Mouse (Mus musculus): ENCODE results near the gene Exog.

Exog gene

GRCm38 (mm10) chr9:119444738-119445429 lies at the start of gene Exog:
Gene Exog, plus strand, starts transcription at chr9:119444943.
- peak; percentile 97 for DNase-seq

- DNase-seq, result no peak
Measured at GRCm38 (mm10) chr9:119401351-119401750, 43.4 kb upstream of the Exog start.

GRCm38 (mm10) chr9:119401801-119402214 lies 42.9 kb upstream of the Exog start, which contains the start of gene Acvr2b:
Gene Acvr2b, plus strand, starts transcription at chr9:119402118.
- DNase-seq, result peak; percentile 91

DNA sequence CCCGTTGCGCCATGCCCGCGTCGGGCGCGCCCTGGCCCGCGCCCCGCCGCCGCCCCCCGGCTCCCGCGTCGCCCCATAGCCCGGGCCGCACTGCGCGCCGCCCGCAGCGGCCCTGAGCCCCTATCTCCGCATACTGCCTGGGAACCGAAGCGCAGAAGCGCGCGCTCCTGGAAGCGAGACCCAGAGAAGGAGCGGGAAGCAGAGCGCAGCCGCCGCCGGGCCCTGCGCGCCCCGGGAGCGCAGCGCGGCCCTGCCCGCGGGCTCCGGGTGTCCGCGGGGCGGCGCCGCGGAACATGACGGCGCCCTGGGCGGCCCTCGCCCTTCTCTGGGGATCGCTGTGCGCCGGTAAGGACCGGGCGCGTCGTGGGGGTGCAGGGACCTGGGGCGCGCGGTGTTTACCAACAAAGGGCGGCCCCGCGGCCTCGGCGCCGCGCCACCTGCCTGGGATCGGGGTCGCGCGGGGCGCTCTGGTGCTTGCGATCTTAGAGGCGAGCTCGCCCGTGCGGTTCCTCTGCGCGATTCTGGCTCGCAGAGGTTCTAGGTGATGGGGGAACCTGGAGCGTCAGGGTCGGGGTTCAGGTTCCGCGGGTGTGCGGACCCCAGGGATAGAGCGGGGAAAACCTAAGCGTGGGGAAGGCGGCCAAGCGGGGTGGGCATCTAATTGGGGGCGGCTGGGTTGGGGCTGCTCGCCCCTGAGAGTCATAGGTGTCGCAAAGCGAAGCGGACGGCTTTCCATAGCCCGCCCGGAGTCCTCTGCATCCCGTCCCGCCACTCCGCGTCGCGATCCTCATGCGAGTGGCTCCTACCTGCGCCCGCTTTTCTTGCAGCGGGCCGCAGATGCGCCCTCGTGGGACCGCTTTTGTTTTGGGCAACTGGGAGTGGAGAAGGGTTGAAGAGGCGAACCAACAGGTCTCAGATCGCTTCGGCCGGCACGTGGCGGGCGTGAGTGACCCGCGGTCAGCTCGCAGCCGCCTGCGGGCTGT lies 42.2 kb upstream of the Exog start:
- DNase-seq, result peak; percentile 59

GRCm38 (mm10) chr9:119403236-119403641 lies 41.5 kb upstream of the Exog start:
- DNase-seq, result peak; percentile 49

DNA sequence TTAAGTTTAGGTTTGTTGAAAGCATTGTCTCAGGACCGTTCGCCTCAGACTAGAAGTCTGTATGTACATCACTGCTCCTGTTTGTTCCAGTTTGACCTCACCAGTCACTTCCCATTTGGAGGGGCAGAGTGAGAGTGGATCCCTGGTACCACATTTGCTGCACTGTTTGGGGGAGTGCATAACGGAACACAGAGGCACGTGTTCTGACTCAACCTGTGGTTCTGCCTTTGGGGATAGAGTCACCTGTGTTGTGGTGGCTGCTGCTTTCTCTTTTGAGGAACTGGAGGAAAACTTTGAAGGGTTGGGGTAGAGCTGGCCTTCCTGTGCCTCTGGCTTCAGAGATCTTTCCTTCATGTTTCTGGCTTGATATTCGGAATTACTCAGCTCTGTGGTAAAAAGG lies 40.7 kb upstream of the Exog start:
- no peak for DNase-seq

DNA sequence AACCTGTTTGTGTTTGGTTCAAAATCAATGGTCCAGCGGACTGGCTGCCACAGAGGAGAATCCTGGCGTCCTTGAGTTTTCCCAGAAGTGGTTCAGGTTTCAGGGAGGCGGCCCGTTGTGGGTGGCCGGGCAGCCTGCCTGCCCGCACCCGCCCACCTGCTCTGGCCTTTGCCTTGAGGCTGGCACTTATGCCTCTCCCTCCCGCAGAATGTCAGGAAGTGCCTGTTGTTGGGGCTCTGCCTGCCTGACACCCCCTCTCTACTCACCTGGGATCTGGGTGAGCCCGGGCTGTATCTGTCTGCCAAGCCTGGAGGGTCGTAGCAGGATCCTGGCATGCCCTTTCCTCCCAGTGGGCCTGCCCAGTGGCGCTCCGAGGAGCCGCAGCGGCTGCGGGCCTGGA lies 36.9 kb upstream of the Exog start:
- DNase-seq, result no peak

GRCm38 (mm10) chr9:119408898-119409664 lies 35.7 kb upstream of the Exog start:
- no peak for DNase-seq

- DNase-seq, result no peak
Measured at GRCm38 (mm10) chr9:119409864-119410263, 34.9 kb upstream of the Exog start.

DNA sequence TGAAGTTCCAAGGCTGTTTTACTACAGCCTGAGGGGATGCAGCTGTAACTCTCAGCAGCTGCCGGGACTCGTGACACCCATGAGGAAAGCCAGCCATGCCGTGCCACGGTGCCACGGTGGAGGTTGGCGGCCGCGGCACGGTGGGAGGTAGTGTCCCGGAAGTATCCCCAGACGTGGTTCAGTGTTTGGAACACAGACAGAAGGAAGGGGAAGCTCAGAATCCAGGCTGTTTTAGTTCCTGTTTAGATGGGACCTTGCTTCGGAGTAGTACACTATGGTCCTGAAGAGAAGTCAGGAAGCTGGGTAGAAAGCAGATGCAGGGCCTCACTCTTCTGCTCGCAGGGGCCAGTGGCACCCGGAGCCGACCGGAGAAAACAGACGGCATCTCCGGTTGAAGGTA lies 26.7 kb upstream of the Exog start:
- DNase-seq, result no peak

DNA sequence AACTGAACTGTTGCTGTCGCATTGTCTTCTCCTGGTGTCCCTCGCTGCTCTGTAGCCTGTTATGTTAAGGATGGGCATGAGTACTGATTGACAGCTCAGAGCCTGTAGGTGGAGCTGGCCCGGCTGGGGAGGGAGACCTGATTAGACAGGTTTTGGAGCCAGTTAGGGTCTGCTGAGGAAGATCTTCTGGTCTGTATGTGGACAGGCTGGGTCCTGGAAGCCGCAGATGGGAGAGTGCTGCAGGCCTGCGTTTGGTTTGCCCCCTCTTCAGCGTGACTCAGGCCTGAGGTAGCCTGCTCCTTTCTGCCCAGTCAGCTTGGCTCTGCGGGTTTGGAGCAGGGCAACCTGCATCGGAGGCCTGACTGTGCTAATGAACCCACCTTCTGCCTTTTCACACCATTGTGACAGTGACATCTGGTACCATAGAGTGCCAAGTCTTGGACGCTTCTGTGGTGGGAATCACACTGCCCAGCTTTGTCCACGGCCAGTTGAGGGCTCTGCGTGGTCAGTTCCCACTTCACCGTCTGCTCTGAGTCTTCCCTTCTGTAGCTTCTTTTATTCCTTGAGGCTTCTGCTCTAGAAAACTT lies 24.8 kb upstream of the Exog start:
- DNase-seq, result peak; percentile 82

DNA sequence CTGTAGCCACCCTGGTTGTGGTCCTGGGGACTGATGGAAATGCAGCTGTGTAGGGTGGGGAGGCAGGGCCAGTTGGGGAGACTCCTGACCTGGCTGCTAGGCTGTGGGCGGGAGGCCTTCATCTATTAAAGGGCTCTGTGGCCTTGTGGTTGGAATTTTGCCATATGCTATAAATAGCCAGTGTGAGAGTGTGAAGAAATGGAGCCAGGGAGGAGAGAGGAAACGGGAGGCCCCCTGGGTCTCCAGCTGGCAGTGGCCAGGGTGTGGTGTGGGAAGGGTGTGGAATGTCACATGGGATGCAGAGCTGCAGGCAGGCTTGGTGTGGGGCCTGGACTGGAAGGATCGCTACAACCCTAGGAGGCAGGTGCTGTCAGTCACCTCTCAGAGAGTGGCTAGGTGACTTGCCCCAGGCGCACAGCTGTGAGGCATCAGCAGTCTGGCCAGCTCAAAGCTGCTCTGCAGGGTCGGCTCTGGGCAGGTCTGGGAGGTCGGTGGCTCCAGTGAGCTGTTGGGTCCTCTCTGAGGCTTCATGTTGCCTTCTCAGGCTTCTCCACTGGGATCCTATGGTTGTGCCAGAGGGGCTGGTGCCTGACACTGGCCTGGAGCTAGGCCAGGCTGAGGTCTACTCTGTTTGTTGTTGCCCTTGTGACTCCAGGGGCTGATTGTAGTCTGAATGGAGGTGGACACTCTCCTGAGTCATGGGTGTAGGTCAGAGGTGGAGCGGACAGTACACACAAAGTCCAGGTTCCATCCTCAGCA lies 19.3 kb upstream of the Exog start:
- DNase-seq, result peak; percentile 60

GRCm38 (mm10) chr9:119425976-119426415 lies 18.7 kb upstream of the Exog start:
- no peak for DNase-seq

DNA sequence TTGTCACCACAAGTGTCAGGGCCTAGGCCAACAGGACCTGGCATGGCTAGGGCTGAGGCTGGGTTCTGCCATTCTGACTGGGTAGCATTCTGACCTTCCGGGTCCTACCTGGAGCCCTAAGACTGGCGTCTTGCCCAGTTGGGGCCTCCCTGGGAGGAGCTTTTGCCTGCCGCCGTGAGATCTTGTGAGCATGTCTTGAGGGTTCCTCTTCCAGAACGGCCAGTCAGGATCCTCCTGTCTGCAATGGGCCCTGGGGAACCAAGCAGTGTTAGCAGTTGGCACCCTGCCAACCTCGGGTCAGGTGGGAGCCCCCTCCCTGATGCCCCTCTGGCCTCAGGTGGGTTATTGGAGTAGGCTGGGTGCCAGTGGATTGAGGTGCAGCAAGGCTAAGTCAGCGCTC lies 18.3 kb upstream of the Exog start:
- DNase-seq, result no peak

DNA sequence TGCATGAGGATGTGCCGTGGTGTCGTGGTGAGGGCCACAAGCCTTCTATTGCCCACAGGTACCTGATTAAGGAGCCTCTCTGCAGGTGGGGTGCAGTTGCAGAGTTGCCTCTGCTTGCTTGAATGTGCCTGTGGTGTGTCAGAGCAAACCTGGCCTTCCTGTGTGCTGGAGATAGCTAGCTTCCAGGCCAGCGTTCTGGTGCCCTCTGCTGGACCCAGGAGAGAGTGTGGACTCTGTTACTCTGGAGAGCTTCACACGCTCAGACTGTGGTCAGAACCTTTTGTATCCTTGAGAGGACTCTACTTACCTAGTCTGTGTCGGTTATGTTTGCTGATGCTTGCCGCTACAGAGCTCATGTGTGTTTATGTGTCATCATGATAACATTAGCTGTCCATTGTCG lies 14.4 kb upstream of the Exog start:
- DNase-seq, result peak; percentile 83

- DNase-seq, result no peak
Measured at GRCm38 (mm10) chr9:119435855-119436254, 8.9 kb upstream of the Exog start.

- DNase-seq, result no peak
Measured at GRCm38 (mm10) chr9:119438065-119438464, 6.7 kb upstream of the Exog start.

DNA sequence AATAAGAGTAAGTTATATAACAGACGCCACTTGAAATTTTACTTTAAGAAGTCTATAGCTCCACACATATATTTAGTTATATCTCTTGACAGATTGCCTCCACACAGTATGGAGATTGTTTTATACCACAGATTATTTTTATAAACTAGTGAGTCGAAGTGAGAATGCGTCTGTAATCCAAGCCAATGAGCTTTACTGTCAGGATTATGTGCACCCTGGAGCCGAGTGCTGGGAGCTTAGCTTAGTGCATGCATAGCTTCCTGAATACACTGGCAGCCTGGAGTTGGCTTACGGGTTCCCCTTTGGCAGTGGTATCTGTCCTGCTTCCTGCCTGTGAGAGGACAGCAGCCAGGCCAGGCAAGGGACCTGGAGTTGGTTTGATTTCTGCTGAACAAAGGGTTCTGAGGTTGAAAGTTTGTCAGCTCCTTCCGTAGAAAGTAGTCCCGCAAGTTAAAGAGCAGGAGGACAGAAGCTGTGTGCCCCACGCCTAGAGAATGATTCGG lies 6.2 kb upstream of the Exog start:
- DNase-seq, result no peak

DNA sequence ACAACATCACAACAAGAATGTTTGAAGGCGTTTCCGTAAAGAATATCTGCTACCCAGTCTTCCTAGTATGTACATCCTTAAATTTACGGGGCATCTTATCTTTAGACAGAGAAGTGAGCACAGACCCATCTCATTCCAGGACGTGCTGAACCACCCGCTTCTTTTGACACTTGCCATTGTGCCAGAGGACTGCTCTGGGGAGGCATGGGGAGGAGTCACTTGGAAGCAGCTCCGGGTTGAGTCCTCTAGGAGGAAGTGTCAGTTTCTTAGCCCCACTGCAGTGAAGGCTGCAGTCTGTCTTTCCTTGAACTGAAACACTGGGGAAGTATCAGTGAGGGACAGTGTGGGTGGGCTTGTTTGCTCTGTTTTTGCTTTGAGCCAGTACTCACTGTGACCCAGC lies 994 bp downstream of the Exog start:
- DNase-seq, result no peak

DNA sequence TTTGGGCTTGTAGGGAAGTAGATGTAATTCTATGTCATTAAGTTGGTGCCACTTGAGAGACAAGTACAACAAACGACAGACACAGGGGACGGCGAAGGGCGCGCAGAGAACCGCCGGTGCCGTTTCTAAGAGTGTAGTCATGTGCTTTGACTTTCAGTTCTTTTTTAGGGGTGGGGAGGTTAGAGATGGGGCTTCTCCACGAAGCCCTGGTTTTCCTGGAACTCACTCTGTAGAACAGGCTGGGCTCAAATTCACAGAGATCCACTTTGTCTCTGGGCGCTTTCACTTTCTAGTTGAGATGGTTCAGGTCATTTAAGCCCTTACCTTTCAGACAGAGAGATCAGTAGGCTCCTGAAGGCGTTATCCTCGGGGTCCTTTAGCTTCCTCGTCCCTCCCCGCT lies 11.2 kb downstream of the Exog start:
- DNase-seq, result no peak

GRCm38 (mm10) chr9:119457122-119457521 lies 12.4 kb downstream of the Exog start:
- DNase-seq, result no peak

DNA sequence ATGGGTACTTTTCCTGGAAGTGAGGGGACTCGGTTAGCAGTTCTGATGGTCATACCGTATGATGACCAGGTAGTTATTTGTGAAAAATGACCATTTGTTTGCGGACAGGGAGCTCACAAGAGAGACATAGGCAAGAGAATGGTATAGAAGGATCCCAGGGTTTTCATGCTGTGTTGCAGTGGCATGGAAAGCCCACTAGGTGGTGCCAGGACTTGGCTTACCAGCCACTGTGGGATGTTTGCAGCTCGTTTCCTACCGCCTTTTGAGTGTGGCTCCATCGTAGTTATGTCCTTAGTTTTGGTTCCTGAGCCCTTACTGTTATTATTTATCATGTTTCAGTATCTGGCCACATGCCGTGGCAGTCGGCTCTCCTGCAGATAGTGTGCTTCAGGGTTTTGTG lies 15.7 kb downstream of the Exog start:
- DNase-seq, result peak; percentile 61
